Mouse (Mus musculus) duodenum, adult 2 months (tissue): Measurements from ENCODE around the gene Gm10750. TPM values are rescaled to one million over a fixed set of nuclear protein-coding genes. Genes with fewer than 3 reads are reported as not detected.

Experiments used
- polyA plus RNA-seq: library from polyadenylated mRNA; depleted of rRNA; stranded (reverse); fragments of >200 nt; gene quantifications from 2 replicates; pipeline ENCODE4 v1.2.3, GENCODE M21; 2012; ENCODE audit warnings: low replicate concordance; rRNA removed

The Gm10750 gene
- polyA plus RNA-seq = not detected in 2 replicates

GRCm38 (mm10) chr2:149017137-149017536 lies at the start of gene Gm10750:
Gene Gm10750, minus strand, starts transcription at chr2:149017237.

GRCm38 (mm10) chr2:149003151-149003550 lies 13.9 kb downstream of the Gm10750 start, which contains the start of gene Gm1330:
Gene Gm1330, minus strand, starts transcription at chr2:149003251.

Other genes starting within 250 kb of the Gm10750 start
- gene Cst11, start 245.7 kb downstream of the Gm10750 start, polyA plus RNA-seq = not detected in 2 replicates
- not detected in 2 replicates for gene 8030411F24Rik, start 235.2 kb downstream of the Gm10750 start, polyA plus RNA-seq
- not detected in 2 replicates for gene Cst12, start 227.9 kb downstream of the Gm10750 start, polyA plus RNA-seq
- not detected in 2 replicates for gene Cst8, start 218.5 kb downstream of the Gm10750 start, polyA plus RNA-seq
- gene Cst13, start 197.2 kb downstream of the Gm10750 start, polyA plus RNA-seq = not detected in 2 replicates
- not detected in 2 replicates for gene Cst9, start 182.1 kb downstream of the Gm10750 start, polyA plus RNA-seq
- gene 9230104L09Rik, start 152.2 kb downstream of the Gm10750 start, polyA plus RNA-seq = not detected in 2 replicates
- 303 and 431 TPM in 2 replicates for gene Cst3, start 141.5 kb downstream of the Gm10750 start, polyA plus RNA-seq
- not detected in 2 replicates for gene Gm1330, start 14.0 kb downstream of the Gm10750 start, polyA plus RNA-seq